Mouse (Mus musculus) limb, embryonic 11.5 days (tissue): Measurements from ENCODE around the gene Lrrd1. TPM values are rescaled to one million over a fixed set of nuclear protein-coding genes. Genes with fewer than 3 reads are reported as not detected.
"Not testable (repeated sequence)": the region's sequence is repeated elsewhere in the genome, so short reads cannot be mapped to it uniquely, and the experiment has no call there.

Experiments used
- ATAC-seq: fragments of 200-750 bp; cut with Nextera tagmentation; 2 replicates; pipeline ENCODE4 v1.8.0; 2017; ENCODE audit warnings: low read depth; ENCODE audit not compliant: insufficient number of reproducible peaks, low FRiP score, low TSS enrichment
- DNase-seq: peaks from one replicate; pipeline ENCODE4 v3.0.0-alpha.2; 2015; ENCODE audit warnings: low spot score
- H3K27ac ChIP-seq: fragments of 300-500 bp; sonication (generic); replicated peaks from 2 replicates; pipeline ENCODE4 v1.5.1; 2014; ENCODE audit warnings: low read depth, mild to moderate bottlenecking, low read length
- H3K27me3 ChIP-seq: fragments of 300-500 bp; sonication (generic); 2 replicates; pipeline ENCODE4 v1.6.1; 2014; ENCODE audit warnings: mild to moderate bottlenecking, low read length, mixed read lengths; ENCODE audit not compliant: control insufficient read depth, insufficient read depth
- H3K36me3 ChIP-seq: fragments of 300-500 bp; sonication (generic); 2 replicates; pipeline ENCODE4 v1.6.1; 2014; ENCODE audit warnings: mild to moderate bottlenecking, low read length, moderate library complexity, mixed read lengths; ENCODE audit not compliant: control insufficient read depth, insufficient read depth
- H3K4me1 ChIP-seq: fragments of 300-500 bp; sonication (generic); 2 replicates; pipeline ENCODE4 v1.6.1; 2014; ENCODE audit warnings: low read length, mixed read lengths; ENCODE audit not compliant: control insufficient read depth, insufficient read depth
- H3K4me2 ChIP-seq: fragments of 300-500 bp; sonication (generic); 2 replicates; pipeline ENCODE4 v1.6.1; 2014; ENCODE audit warnings: low read depth, mild to moderate bottlenecking, moderate library complexity; ENCODE audit not compliant: severe bottlenecking
- H3K4me3 ChIP-seq: fragments of 300-500 bp; sonication (generic); 2 replicates; pipeline ENCODE4 v1.5.1; 2014; ENCODE audit warnings: low read depth, low read length
- H3K9ac ChIP-seq: fragments of 300-500 bp; sonication (generic); 2 replicates; pipeline ENCODE4 v1.6.1; 2014; ENCODE audit warnings: mild to moderate bottlenecking, low read length
- H3K9me3 ChIP-seq: fragments of 300-500 bp; sonication (generic); 2 replicates; pipeline ENCODE4 v1.6.1; 2016; ENCODE audit warnings: low read length; ENCODE audit not compliant: control insufficient read depth
- WGBS: fragments of 180-500 bp; shearing (Covaris S2); extraction: QIAGEN DNeasy Blood & Tissue Kit; methylation state at CpG from one replicate; pipeline ENCODE4 v1.1.7; 2014; 5-methylcytosine and 5-hydroxymethylcytosine counted together
- polyA plus RNA-seq: library from polyadenylated mRNA; unstranded; fragments of >200 nt; fragmentation: Nextera tagmentation; extraction: Ambion mirVana; gene quantifications from 2 replicates; pipeline ENCODE4 v1.2.1, GENCODE M21; 2014

Gene Lrrd1
- polyA plus RNA-seq, 1 experiment from 2014 or later, result 0.05 TPM

DNA sequence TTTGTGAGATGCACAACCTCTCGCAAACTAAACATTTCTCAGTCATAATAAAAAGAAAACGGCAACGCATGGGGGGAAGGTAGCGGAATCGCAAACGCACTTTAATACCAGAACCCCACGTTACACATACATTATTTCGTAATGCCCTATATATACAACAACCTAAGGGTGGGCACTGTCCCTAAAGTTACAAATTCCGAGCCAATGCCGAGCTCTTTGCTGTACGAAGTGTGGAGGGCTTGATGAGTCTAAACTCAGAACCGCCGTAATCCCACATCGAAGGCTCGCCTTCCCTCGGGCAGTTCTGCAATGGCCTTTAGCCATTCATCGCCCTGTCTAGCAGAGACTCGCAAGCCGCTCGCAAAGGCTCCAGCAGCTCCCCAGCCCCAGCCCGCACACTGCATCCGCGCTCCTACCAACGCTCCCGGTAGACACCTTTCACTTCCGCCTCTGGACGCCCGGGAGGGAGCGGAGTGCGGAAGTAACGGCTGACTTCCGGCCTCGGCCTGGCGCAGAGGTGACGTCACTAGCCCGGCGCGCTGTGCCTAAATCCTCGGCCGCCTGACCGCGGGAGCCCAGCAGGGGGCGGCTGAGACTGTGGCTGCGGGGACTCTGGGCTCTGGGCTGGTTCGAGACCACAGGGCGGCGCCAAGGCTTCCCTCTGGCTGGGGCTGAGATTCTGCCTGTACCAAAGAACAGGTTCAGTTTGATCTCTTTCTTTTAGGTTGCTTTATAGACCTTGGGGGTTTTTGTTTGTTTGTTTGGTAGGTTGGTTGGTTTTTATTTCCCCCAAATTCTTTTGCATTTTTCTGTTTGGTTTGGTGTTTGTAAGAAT is 48.7 kb downstream of the Lrrd1 start, which contains the start of gene Mterf1a:
Mterf1a (minus strand) TSS at position 475 of the 835 bp plus-strand sequence.
- H3K27me3 ChIP-seq, H3K4me1 ChIP-seq, H3K27ac ChIP-seq, DNase-seq, H3K9me3 ChIP-seq, H3K36me3 ChIP-seq: not testable (repeated sequence)
- peak within 1 kb of the TSS; percentile 31 for H3K4me3 ChIP-seq
- peak; percentile 95 for ATAC-seq
- H3K4me2 ChIP-seq, result peak within 1 kb of the TSS; percentile 42
- 3% methylated on average over 6 of the region's 47 CpGs for WGBS
- peak within 1 kb of the TSS; percentile 13; the same call in 1 of the 2 replicates for H3K9ac ChIP-seq

DNA sequence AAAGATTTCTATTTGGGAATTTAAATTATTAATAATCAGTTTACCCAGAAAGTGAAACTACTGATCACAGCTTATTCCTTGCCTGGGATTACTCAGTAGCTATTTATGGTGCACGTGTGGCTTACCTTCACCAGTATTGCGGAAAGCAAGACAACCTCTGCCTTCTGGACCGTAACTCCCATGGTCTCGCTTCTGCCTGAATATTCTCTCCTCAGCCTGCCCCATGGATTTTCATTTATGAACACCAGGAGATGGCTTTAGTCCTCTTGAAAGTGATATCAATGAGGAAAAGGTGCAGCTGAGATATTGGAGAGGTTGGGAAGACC is 49.3 kb downstream of the Lrrd1 start:
- ATAC-seq, DNase-seq, H3K9me3 ChIP-seq, H3K9ac ChIP-seq, H3K4me2 ChIP-seq, H3K27ac ChIP-seq, H3K36me3 ChIP-seq, H3K4me1 ChIP-seq, H3K4me3 ChIP-seq, H3K27me3 ChIP-seq: not testable (repeated sequence)
- 92% methylated on average over 4 of the region's 4 CpGs for WGBS

DNA sequence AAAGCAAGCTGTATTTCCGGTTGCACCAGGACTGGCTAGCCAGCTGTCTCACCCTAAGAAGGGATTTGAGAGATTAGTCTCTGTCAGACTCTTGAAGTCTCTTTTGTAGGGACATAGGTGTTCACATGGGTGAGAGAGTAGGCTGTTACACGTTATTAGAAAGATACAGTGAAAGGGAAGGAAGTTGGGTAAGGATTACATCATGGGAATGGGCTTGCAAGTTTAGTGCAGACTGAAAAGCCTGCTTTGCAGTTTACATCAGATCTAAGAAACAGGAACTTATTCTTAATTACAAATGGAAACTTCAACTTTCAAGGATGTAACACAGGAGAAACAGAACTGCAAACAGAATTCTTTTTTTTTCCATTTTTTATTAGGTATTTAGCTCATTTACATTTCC is 60.5 kb downstream of the Lrrd1 start:
- Histone ChIP-seq H3K9ac (no peak overlapping the region), H3K9me3 (no peaks in the 10 kb centered on the region), H3K36me3 (no peaks in the 10 kb centered on the region), H3K27me3 (no peaks in the 10 kb centered on the region), H3K4me1 (no peaks in the 10 kb centered on the region), H3K4me2 (no peak overlapping the region), H3K27ac (no peak overlapping the region), H3K4me3 (no peak overlapping the region)
- no peak for DNase-seq
- no peak for ATAC-seq
- WGBS, result 82% methylated on average over 2 of the region's 2 CpGs

Other genes with a start within 250 kb of the Lrrd1 start
- gene Pex1, start 249.1 kb upstream of the Lrrd1 start, polyA plus RNA-seq, result 13.1 and 17.4 TPM in 2 replicates
- gene Rbm48, start 248.6 kb upstream of the Lrrd1 start, polyA plus RNA-seq, result 14.0 and 15.4 TPM in 2 replicates
- gene Tmbim7, start 194.0 kb upstream of the Lrrd1 start, polyA plus RNA-seq, result not detected in 2 replicates
- gene Gatad1, start 188.0 kb upstream of the Lrrd1 start, polyA plus RNA-seq, result 70.7 and 71.3 TPM in 2 replicates
- gene Ankib1, start 42.2 kb upstream of the Lrrd1 start, polyA plus RNA-seq, result 10.8 and 12.4 TPM in 2 replicates
- 52.0 and 55.1 TPM in 2 replicates for gene Krit1, start 42.0 kb upstream of the Lrrd1 start, polyA plus RNA-seq
- 7.2 and 8.8 TPM in 2 replicates for gene Mterf1a, start 48.8 kb downstream of the Lrrd1 start, polyA plus RNA-seq
- gene Akap9, start 82.9 kb downstream of the Lrrd1 start, polyA plus RNA-seq, result 123 and 130 TPM in 2 replicates